Mouse (Mus musculus) thymus, postnatal 4 days (tissue): Measurements from ENCODE around the gene Ndnf.

ENCODE experiments used
- DNase-seq: peaks from one replicate; pipeline ENCODE4 v3.0.0; 2021

The Ndnf gene

DNA sequence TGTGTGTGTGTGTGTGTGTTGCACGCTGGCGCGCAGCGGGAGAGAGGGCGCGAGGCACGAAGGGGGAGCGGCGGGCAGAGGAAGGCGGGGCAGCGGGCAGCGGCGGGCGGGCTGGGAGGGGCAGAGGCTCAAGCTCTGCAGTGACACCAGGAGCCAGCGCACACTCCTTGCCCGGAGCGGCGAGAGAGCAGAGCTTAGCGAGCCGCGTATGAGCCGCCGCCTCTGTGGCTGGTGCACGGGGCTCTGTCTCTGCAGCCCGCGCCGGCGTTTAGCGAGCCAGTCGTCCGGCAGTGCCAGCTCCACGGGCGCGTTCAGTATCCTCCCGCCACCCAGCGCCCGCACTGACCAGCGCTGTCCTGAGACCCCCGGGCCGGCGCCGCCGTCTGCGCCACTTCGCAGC, at the start of gene Ndnf:
TSS of gene Ndnf (plus strand) at position 140 of the 400 bp plus-strand sequence.
- DNase-seq: peak; percentile 65

DNA sequence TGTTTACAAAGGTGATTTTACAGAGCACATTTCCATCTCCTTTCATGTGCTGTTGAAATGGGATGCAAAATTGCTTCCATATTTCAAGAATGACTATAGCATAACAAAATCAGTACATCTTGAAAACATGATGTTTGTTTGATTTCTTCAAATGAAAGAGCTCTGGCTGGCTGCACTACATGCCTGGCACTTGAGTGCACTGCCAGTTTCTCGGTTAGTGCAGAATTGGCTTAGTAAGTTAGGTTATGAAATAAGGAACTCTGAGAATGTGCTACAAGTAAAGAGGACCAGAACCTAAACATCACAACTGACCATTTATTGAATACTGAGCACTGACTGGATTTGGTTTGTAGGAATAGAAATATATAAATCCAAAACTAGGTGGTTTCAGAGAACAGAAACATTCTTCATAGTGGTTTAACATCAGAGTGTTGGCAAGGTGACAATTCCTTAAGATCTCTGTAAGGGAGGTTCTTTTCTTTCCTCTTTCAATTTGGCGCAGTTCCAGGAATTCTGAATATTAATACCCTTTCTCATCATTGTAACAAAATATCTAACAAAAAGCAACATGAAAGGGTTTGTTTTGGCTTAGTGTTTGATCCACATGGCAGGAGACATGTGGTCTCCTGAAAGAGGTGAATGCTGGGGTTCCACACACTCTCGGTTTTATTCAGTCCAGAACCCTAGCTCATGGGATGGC, 48.2 kb upstream of the Ndnf start:
- DNase-seq: no peak

DNA sequence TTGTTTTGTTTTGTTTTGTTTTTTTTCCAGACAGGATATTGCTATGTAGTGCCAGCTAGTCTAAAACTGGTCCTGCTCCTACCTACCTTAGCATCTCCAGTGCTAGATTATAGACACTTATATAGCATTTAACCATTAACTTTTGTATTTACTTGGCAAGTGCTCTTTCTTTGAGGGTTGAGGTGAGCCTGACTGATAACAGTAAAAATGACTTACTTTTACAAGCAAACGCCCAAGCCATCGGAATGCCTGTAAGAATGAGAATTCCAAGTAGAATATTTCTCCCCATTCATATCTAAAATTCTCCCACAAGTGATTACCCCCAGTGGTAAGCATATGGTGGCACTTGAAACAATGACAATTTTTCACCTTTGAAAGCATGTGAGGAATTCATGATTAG, 40.8 kb upstream of the Ndnf start:
- no peak for DNase-seq

DNA sequence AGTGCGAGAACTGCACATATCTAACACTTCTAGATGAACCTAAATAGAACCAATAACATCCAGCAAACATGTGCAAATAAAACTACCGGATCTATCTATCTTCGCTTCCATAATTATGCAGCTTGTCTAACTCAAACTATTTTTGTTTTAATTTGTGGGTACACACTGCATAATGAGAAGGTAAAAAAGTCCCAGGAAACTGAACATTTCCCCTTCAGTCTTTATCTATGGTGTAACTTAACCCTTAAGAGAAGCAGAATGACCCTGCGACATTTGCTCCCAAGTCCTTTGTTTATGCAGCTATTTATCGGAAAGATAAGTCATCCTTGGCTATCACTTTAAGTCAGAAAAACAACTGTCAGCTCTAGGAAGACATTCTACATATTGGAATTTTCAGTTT, 39.2 kb upstream of the Ndnf start:
- DNase-seq: no peak

DNA sequence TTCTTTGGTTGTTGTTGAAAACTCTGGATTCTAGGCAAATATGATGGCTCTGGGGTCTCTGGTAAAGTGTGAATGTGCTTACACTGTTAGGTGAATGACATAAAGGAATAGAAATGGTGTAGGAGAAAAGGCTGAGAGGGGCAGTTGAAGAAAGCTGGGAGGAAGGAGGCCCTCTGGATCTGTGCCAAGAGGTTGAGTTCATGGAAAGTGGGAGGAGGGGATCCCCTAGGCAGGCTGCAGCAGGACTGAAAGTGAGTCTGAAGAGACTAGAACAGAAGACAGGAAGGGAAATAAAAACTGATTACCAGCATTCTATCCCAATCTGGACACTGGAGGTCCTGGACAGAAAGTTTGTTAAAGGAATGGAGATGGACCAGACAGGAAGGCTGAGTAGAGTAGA, 29.0 kb upstream of the Ndnf start:
- no peak for DNase-seq

DNA sequence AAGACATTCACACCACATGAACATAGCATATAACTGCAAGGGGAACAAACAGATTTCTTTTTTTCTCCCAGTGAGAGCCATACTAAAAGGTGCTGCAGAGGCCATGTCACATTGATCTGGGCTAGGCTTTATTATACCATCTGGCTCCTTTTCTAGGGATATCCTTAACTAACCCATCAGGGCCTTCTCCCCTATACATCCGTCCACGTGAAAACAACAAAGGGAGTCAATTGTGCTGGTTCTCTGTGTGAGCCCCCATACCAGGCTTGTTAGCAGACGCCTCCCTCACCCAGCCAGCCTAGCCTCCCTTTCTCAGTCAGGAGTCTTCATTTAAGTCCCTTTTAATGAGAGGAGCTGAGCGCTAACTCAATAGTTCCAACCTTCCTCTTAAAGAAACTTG, 27.3 kb upstream of the Ndnf start:
- no peak for DNase-seq

DNA sequence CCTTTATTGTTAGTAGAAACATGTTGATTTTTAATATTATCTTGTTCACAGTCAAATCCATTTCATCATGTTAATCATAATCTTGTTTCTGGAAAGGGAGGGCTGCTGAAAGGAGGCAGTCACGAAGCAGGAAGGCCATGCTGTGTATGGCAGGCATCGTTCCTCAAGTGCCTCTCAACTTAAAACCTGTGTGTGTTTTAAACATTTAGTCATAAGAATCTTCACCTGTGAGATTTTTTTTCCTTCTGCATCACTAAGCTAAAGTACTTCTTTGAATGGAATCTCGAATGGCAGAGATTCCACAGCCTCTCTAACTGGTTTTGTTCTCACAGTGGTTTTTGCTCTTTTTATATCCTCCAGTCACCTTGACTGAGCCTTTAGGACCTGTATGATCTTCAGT, 25.0 kb upstream of the Ndnf start:
- no peak for DNase-seq

DNA sequence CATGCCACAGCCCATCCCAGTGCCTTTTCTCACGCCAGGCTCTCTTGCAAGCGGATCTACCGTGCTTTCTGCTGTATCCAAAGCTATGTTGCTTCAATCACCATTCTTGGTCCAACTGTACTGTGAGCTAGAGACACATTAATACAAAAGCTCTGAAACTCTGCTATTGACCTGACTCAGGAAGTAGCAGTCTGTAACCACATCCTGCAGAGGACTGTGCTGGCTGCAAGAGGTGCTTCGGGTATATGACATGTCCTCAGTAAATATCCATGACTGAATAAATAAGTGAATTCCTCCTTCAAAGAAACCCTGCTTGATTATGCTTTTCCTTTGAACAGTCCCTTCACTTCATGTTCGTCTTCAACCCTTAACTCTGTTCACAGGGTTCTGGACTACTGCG, 23.7 kb upstream of the Ndnf start:
- DNase-seq: peak; percentile 46

DNA sequence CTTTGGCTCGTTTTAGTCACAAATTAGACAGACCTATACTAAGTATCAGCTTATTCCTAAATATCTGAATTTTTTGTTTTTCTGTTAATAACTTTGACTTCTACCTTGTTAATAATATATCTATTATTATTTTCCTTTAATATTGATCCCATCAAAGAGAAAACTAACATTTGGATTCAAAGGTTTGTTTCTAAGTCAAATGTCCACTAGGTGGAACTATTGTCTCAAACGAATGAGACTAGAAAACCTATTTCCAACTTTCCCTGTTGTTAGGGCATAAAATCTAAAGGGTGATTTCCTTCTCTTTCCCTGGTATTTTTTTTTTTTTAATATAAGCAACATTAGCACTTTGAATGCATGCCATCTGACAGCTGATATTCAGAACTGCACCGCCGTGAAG, 20.0 kb upstream of the Ndnf start:
- no peak for DNase-seq

DNA sequence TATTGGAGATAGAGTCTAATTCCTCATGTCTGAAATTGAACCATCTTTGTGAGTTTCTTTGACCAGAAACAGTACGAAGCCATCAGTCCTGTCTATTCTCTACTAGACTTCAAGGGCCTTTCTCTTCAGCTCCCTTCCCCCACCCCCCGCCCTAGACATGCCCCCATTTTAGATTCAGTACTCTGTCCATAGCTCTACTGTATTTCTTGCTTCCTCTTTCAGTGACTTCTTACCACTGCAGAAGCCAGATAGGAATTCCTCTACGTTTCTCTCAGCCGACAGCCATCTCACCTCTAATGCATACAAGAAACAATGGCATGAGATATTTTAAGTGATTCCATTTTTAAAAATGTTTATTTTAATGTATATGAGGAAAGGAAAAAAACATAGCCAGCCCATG, 10.1 kb upstream of the Ndnf start:
- DNase-seq: no peak

DNA sequence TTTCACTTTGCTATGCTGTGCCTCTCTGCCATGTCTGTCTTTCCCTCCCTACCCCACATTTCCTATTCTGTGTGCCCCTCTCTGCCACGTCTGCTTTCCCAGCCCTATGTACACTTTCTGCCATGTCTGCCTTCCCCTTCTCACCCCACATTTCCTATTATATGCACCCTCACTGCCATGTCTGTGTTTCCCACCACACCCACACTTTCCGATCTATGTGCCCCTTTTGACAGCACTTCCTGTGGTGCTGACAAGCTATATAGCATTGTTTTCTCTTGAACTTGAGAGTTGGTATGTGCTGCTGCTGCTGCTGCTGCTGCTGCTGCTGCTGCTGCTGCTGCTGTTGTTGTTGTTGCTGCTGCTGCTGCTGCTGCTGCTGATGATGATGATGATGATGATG, 9.3 kb upstream of the Ndnf start:
- DNase-seq: peak; percentile 35

DNA sequence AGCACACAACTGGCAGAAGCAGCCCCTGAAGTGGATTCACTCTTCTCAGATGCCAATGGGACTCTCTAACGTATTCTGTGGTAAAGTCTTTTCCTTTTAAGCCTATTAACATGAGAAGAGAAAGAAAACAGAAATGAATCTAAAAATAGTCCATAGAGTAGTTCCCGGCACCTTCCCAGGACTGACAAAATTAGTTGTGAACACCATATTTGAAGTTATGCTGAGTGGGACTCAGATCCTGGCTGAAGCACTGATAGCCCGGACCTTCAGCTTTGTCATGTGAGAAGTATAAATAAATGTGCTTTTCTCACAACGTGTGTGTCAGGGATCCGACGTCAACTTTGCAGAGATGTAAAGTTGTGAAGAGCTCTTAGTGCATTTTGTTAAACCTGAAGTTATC, 7.4 kb upstream of the Ndnf start:
- DNase-seq: no peak

DNA sequence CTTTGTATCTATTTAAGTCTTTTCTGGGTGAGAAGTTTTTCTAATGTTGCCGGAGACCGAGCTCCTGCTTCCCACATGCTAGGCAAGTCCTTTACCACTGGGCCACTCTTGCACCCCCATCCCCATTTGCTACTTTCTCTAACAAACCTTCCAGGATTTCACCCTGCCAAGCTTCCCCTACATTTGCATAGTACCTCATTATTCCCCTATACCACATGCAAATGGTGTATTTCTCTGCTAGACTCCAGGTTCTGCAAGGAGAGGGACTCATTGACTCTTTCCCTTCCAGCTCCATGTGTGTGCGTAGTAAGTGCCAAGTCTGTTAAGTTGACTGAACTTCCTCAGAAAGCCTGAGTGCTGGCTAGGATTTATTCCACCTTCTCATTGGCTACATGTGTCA, 5.1 kb upstream of the Ndnf start:
- DNase-seq: no peak

DNA sequence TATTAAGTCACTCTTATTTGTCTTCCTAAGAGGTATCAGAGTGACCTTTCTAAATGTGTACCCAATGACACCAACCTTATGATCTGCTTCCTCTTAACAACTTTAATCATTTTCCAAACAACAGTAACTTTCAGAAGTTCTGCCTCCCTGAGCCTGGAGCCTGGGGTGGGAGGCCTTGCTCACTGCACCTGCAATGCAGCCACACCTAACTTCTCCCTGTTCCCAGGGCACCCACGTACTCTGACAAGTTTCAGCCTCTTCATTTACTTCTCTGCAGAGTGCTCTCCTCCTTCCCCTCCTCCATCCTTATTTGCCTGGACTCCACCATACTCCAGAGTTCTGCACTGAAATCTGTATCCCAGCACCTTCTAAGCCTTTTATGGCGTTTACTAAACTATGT, 1.4 kb upstream of the Ndnf start:
- DNase-seq: no peak

DNA sequence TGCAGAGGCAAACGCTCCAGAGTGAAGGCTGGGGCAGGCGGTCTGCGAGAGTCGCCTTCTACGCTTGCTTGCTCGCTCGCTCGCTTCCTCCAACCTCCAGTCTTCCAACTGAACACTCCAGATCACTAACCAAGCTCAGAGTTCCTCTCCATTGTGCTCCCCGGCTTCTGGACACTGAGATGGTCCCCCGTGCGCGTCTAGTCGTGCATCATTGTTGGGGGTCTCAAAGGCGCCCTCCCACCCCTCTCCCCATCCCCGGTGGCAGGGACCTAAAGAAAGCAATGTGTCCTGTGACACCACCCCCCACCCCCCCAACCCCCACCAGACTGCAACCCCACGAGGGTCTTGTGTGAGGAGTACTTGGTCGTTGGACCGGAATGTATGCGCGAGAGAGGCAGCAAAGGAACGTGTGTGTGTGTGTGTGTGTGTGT, 394 bp upstream of the Ndnf start:
- DNase-seq: peak; percentile 17

DNA sequence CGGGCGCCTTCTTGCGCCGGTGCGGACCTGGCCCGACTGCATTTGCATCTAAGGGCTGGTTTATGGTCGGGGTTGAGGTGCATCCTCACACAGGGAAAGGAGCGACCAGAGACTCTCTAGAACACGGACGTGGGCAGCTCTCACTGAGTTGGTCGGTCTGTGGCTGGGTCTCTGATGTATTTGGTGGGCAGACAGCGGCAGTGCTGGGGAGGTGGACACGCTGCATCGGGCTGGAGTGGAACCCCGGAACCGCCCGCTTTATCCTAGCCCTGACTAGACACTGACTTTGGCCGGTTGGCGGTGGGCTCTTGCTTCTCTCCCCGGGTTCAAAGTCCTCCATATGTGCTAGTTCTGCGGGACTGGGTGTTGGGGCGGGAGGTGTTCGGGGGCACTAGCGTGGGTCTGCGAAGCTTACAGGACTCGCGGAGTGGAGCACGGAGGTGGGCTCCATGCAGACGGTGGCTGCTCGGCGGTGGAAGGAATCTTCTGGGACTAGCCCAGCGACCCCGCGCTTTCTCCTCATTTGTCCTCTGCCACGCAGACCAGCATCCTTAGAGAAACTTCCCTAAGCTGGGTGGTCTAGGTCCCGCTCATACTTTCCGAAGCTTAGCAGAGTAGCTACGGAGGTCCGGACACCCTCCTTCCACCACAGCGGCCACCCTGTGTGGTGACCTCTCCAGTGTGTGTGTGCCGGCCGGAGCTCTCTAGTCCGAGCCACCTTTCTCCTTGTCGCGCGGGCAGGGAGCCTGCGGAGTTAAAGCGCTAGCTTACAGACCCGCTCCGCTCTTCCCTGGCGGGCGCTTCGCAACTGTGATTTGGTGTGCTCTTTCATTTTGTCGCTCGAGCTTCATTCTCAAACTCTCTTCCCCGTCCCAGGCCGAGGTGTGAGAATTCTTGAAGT, 991 bp downstream of the Ndnf start:
- DNase-seq: peak; percentile 49

DNA sequence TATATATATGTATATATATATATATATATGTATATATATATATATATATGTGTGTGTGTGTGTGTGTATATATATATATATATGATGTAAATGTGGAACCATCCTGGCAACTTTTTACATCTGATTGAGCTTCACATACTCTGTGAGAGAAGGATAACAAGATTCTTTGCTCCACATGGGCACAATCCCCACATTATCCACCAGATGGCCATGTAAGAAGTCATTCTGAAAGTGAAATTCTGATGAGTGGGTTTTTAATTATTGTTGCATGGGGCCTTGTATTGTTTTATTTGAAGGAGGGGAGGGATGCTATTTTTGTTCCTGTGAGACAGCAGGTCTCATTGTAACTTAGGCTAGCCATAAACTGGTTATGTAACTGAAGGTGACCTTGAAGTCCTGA, 22.5 kb downstream of the Ndnf start:
- DNase-seq: no peak

DNA sequence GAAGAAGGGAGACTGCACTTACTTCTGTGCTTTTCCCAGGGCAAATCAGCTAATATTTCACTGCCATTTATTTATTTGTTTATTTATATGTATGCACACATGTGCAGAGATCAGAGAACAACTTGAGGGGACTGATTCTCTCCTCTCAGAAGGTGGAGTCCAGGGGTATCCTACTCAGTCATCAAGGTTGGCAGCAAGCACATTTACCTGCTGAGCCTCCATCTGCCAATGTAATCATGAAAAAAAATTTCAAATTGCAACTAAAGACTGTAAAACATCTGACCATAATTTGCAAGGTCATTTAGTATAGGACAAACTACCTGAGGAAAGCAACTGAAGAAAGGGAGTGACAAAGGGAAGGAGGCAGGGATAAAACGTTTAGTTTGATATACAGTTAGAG, 49.3 kb downstream of the Ndnf start:
- DNase-seq: no peak

DNA sequence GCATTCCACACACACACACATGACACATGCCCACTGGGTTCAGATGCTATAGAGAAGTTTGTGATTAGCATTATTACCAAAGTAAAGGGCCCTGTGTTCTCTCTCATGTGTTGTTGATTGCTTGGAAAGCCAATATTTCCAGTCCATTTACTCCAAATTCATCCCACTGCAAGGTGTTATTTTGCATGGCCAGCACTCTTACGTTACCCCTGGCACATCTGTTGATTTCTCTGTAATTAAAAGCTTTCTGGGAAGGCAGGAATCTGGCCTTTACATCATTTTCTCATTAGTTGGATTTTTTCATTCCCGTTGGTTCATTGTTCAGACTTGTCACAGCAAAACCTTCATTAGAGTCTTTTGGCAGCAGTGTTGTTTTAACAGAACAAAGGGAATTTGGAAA, 54.3 kb downstream of the Ndnf start:
- no peak for DNase-seq

DNA sequence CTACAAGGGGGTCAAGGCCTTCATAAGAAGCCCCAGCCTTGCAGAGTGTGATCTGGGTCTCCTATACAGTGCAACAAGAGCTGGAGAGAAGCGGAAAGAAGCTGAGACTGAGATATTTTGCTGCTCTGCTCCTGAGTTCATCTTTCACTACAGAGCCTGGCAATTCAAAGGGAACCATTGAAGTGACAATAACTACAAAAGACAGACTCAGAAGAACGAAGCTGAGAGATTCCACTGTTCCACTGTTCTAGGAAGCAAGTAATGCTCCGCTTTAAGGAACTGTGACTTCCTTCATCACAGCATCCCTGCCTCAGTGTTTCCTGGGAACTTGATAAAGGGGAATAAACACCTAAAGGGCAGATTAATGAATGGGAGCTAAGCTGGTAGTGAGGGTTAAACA, 56.9 kb downstream of the Ndnf start:
- DNase-seq: no peak

DNA sequence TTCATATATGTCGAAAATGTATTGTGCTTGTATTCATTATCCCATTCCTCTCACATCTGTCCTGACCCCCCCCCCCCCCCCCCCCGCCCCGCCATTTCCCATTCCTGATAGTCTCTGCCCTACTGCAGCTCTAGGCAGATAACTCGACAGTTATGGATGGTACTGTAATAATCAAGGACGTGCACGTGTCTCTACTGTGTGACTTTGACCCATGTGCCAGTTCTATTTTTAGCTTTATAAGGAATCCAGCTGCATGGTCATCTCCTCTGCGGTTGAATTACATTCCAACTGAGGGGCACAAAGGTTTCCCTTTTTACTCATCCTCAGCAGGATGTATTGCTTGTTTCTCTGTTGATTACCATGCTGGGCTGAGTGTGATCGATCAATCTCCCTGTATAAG, 68.1 kb downstream of the Ndnf start:
- DNase-seq: no peak

DNA sequence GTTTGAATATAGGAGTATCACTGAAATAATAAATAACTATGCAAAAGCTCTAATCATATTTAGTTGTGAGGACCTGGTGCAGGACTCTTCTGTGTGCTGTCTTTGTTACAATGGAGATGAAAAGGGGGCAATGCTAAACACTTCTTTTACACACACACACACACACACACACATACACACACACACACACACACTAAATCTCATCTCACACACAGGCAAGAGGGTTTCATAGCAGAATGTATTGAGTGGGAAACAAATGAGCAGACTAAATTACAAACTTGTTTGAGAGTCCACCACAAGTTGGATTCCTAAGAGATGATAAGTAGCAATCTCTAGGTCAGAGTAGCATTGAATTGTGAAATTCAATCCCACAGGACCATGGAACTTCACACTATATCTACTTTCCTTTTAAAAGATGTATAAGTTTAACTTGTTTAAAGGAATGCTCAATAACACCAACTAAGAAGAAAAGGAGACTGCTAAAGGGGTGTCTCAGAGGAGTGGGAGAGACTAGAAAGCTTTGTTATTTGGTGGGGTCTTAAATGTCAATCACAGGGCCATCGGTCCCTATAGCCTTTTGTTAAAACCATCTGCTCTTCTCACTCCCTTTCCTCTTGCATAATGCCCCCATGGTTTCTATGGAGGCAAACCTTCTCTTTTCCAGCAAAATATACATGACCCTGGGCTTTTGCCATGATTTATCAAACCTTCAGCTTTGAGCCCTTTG, 71.9 kb downstream of the Ndnf start:
- DNase-seq: no peak

DNA sequence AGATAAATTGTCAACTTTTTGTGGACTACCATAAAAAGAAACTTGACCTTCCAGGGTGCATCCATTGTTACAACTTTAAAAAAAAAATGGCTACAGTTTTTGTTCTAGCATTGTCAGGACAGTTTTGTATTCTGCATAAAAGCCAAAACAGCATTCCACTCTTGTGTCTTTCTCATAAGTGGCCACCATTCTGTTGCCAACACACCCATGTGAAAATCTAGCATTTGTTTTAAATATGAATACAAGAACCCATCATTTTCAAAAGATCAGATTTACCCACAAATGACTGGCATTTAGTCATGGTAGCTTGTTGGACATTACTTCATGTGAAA, 72.4 kb downstream of the Ndnf start:
- no peak for DNase-seq

DNA sequence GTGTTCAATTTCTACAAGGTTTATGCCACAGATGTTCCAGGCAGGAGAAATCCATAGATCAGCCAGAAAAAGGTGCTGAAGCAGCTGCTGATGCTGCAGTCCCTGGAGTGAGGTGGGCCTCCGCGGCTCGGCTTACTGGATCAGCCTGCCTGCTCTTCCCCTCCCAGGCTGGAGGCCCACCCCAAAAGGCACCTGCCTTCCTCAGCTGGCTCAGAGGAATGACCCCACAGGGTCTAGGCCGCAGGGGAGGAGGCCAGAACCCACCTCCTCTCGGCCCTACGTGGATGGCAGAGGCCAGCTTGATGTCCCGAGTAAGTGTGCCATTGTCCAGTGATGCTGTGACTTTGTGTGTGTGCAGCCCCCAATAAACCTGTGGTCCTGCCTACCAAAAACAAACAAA, 86.8 kb downstream of the Ndnf start:
- no peak for DNase-seq
